ENCODE assay signal across 1 mouse cellular context in genomic region chr11:29874781-29875180, GRCm38 (mm10). TPM values are rescaled to one million over a fixed set of nuclear protein-coding genes. Genes with fewer than 3 reads are reported as not detected.
"Had no signal": no experiment of that assay in that cellular context is flagged by ENCODE, and none has a peak within 500 bp of the region (broad histone marks: within the 10 kb centered on the region; RNA-seq: fewer than 3 reads in every experiment).

No protein-coding gene starts in this region.

RNA-seq across cellular contexts. Expression of gene 4931440F15Rik, which starts 49.3 kb away (rescaled TPM):
- total RNA-seq: hematopoietic stem cell, adult 5-6 weeks had no signal
